Mouse (Mus musculus): ENCODE measurements at regions not wholly inside any gene's neighbourhood (a gene's known extent, or its start where the extent isn't known, plus 50 kb on each side); places are given as distances from the start of the nearest gene placed in this dataset.

GRCm38 (mm10) chr19:32881443-32881842, 124.1 kb downstream of the Pten start:
- no peak for DNase-seq (ENCODE audit: low read depth)

DNA sequence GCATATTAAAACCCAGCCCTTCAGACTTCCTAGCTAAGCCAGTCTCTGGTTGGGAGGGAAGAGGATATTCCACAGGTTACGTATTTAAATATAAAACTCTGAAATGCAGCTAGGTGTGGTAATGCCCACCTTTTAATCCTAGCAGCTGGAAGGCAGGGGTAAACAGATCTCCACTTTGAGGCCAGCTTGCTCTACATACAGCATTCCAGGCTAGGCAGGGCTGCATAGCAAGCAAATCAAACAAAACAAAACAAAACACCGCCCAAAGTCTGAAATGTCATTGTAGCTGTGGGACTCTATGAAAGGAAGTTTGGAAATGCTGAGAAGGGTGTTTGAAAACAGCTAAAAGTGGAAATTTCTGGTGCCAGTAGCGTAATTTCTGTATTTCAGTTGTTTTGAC, 127.0 kb downstream of the Pten start:
- DNase-seq (ENCODE audit: low read depth) = no peak

GRCm38 (mm10) chr19:32885481-32886131, 128.3 kb downstream of the Pten start:
- no peak for DNase-seq (ENCODE audit: low read depth)

- no peak for DNase-seq (ENCODE audit: low read depth)
Measured at GRCm38 (mm10) chr19:32887190-32887589, 129.9 kb downstream of the Pten start.

DNA sequence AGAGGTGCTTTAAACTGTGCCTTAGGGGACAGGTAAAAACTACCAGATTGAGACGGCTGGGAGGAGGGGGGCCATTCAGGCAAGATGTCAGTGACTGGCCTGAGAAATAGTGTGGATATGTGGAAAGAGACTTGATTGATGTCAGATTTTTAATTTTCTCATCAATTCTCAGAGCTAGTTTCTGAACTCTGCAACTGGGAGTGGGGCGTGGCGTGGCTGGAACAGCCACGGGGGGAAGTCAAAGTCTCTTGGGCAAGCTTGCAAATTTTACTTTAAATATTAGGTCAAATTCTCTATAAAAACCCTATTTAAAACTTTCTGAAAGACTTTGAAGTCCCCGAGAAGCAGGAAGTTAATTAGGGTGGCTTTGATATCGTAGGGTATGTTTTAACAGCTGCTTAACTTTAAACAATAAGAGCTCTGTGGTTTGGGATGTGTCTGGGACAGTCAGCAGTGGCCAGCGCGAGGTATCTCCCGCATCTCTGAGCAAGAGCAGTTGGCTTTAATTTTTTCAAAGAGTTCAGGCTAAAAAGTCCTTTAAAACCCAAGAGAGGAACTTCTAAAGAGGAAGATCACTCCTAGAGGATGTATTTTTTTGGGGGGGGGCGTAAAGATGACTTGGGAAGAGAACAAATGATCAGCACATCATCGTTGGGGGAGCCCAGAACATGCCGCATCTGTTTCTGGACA, 131.5 kb downstream of the Pten start:
- DNase-seq (ENCODE audit: low read depth) = no peak

DNA sequence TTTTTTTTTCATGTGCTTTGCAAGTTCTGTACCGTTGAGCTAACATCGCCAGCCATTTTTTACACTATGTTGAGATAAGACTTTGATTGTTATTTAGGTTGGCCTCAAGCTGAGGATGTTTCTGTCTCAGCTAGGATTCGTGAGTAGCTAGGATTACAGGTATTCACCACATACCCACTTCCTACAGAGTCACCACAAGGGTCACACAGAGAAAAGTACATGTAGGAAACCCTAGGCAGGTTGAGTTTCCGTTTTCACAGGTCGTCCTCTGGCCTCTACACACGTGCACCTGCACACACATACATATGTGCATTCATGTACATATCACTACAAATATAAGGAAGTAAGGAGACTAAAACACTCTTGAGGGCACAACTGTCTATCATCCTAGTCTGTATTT, 133.5 kb downstream of the Pten start:
- no peak for DNase-seq (ENCODE audit: low read depth)

GRCm38 (mm10) chr19:32892469-32892868, 135.2 kb downstream of the Pten start:
- DNase-seq (ENCODE audit: low read depth) = peak; percentile 63

DNA sequence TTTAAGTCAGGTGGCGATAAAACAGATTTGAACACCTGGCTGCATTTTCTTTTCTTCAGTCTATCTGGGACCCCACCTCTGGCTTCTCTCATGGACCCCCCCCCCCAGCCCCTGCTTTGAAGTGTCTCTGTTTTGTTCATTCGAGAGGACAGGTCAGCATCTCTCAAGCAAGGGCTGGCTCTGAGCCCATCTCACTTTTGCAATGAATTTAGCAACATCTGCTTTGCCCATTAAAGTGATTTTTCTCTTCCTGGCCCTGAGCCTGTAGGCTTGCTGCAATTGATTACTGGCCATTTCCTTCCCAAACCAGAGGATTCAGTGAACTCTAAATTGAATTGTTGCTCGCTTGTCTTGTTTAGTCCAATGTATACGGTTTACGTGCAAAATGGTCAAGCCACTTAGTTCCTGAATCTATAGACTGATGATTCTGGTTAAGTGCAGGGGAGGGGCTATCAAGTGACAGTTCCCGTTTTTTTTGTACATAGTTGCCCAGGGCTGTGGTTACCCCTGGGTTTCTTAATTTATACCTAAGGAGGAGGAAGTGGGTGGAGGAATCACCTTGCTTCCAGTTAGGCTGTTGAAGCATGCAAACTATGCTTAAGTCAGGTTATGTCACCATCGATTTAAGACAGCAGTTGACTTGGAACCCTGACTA, 146.3 kb downstream of the Pten start:
- no peak for DNase-seq (ENCODE audit: low read depth)

- DNase-seq (ENCODE audit: low read depth) = no peak
Measured at GRCm38 (mm10) chr19:32904517-32904916, 147.2 kb downstream of the Pten start.

- no peak for DNase-seq (ENCODE audit: low read depth)
Measured at GRCm38 (mm10) chr19:32905901-32906431, 148.7 kb downstream of the Pten start.

GRCm38 (mm10) chr19:32906820-32907219, 149.5 kb downstream of the Pten start:
- no peak for DNase-seq (ENCODE audit: low read depth)

DNA sequence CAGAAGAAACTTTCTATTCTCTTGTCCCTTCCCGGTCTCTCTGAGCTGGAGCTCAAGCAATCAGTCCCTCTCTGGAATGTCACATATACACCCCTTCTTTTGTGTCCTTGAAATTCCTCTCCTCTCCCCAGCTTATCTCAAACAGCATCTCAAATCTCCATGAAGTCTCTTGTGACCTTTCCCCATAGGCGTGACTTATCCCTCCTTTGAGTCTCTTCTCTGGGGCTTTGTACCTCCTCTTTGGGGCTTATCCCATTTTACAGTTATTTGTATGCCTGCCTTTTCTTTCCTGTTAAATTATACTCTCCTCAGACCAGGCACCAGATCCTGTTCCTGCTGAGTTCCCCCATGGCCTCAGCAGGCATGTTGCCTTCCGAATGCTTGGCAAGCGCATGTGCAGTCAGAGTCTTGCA, 152.8 kb downstream of the Pten start:
- no peak for DNase-seq (ENCODE audit: low read depth)

- no peak for DNase-seq (ENCODE audit: low read depth)
Measured at GRCm38 (mm10) chr19:32912323-32912722, 155.0 kb downstream of the Pten start.

- no peak for DNase-seq (ENCODE audit: low read depth)
Measured at GRCm38 (mm10) chr19:32916507-32917280, 159.4 kb downstream of the Pten start.

GRCm38 (mm10) chr19:32921021-32921420, 163.7 kb downstream of the Pten start:
- no peak for DNase-seq (ENCODE audit: low read depth)

GRCm38 (mm10) chr19:32923911-32924310, 166.6 kb downstream of the Pten start:
- DNase-seq (ENCODE audit: low read depth) = no peak

GRCm38 (mm10) chr19:32925628-32926505, 168.6 kb downstream of the Pten start:
- DNase-seq (ENCODE audit: low read depth) = peak; percentile 63

DNA sequence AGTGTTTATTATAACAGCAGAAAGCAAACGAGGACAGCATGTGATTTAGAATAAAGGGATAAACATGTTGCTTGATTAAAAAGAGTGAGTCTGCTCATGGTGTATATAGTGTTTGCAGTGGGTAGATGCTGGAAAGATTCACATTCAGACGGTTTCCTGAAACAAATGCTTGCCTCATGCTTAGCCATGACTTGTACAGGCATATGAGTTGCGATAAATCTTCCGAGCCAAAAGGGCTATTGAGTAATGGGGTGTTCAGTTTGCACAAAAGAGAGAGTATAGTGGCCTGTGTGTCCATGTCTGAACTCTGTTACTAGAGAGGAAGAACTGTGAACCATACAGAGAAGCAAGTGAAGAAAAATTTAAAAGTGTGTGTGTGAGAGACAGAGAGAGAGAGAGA, 169.3 kb downstream of the Pten start:
- no peak for DNase-seq (ENCODE audit: low read depth)

- DNase-seq (ENCODE audit: low read depth) = no peak
Measured at GRCm38 (mm10) chr19:32933676-32934075, 176.4 kb downstream of the Pten start.

DNA sequence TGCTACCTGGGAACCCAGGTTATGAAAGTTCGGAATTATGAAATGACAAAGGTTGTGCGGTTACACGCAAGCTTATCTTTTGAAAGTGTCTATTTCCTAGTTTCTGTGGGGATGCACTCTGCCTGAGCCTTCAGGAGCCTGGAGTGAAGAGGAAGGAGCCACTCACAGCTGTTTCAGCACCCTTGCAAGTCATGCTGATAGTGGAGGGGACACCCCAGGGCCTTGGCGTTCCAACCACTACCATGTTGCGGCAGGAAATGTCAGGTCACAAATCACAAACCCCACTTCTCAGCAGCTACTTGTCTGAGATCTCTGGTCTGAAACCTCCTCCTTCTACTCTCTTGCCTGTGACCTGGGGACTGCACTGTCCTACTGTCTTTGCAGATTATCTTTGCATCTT, 178.3 kb downstream of the Pten start:
- DNase-seq (ENCODE audit: low read depth) = no peak

DNA sequence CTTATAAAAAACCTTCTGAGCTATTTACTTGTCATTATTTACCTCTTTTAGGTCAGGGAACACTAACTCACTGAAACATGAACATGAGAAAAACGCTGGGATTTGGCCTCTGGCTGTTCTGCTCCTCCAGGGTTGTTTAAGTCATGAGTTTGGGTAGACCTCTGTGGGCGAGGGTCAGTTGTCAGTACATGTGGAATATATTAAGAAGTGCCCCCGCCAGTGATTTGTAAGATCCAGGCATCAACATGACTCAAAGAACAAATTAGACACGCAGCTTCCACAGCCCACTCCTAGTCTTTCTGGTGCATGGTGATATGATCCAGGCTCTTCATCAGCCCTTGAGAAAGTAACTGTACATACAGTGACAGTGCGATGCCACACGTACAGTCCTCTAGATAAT, 180.3 kb downstream of the Pten start:
- no peak for DNase-seq (ENCODE audit: low read depth)

All from fibroblast of lung, adult 2 months (primary cell).